Mouse (Mus musculus) ES-CJ7 (cell line): ENCODE results near the gene Pla2g5.
A peak's percentile ranks its signal among the peaks of the same experiment; 100 is the strongest.

Experiments used
- DNase-seq: peaks from one replicate; pipeline ENCODE4 v3.0.0; 2011; ENCODE audit warnings: low read depth, low spot score

Pla2g5 gene

DNA sequence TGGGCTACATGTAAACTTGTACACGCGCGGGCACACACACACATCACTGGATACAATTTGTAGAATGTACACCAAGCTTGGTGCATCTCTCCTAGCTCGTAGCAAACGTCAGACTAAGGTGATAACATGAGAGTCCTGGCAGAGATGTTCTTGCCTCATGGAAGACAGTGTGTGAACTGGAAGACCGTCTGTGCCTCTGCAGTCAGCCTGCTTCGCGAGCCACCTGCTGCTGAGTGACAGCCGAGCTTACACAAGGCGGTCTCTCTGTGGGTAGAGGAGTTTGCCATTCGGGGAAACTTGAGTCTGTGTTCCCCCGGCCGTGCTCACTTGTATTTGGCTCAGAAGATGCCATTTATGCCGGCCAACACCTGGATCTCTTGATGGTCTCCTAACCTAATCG is 4.8 kb downstream of the Pla2g5 start:
- no peak for DNase-seq

DNA sequence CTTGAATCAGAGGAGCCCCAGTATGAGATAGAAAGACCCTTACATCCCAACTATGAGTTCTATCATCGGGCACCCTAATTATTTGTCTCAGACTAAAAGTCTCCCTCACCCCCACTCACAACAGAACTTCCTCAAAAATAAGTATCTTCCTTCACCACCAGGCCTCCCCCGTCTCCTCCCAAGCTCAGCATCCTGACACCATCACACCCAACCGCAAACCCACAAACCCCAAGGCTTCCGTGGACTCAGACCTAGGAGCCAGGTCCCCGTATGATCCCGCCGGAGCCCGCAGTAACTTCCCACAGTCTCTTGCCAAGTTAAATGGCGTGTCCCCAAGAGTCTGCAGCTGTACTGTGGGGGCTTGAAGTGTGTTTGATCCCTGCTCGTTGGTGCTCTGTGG is 5.7 kb downstream of the Pla2g5 start:
- DNase-seq = peak; percentile 27

- peak; percentile 95 for DNase-seq
These were observed 6.8 kb downstream of the Pla2g5 start for GRCm38 (mm10) chr4:138856491-138856890.

GRCm38 (mm10) chr4:138855092-138855632 is 8.1 kb downstream of the Pla2g5 start:
- DNase-seq = no peak

GRCm38 (mm10) chr4:138852961-138853360 is 10.3 kb downstream of the Pla2g5 start:
- DNase-seq = no peak

GRCm38 (mm10) chr4:138851463-138851862 is 11.8 kb downstream of the Pla2g5 start:
- DNase-seq = peak; percentile 68

- DNase-seq = no peak
These were observed 21.9 kb downstream of the Pla2g5 start for GRCm38 (mm10) chr4:138841386-138841785.

DNA sequence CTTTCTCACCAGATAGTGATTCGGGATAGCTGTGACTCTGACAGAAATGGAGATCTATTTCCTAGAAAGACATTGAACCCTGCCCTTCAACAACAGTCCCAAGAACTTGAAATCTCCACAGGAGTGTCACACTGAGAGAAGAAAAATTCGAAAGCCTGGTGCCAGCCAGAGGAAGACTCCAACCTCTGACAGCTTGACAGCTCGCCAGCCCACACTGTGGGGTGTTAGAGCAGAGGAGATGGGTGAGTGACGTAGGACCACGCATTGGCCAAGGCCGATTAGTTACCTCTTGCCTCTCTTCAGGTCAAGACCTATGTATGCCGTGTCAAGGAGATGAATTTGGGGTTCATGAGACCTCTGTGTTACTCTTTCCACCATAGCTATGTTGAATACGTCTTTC is 22.6 kb downstream of the Pla2g5 start:
- DNase-seq = no peak

DNA sequence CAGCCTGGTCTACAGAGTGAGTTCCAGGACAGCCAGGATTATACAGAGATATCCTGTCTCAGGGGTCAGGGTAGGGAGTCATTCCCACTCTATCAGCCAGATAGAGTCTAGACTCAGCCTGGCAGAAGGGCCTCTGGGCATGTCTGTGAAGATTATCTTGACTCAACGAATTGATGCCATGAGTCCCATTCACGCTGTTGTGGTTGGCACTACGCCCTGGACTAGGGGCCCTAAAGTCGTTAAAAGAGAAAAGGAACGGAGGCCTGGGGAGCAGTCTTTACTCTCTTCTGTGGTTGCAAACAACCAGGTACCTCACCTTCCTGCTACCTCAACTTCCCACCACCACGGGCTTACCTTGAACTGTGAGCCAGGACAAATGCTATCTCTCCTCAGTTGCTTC is 23.5 kb downstream of the Pla2g5 start:
- DNase-seq = no peak

GRCm38 (mm10) chr4:138827147-138827546 is 36.1 kb downstream of the Pla2g5 start:
- no peak for DNase-seq

GRCm38 (mm10) chr4:138825751-138826567 is 37.3 kb downstream of the Pla2g5 start:
- peak; percentile 32 for DNase-seq

DNA sequence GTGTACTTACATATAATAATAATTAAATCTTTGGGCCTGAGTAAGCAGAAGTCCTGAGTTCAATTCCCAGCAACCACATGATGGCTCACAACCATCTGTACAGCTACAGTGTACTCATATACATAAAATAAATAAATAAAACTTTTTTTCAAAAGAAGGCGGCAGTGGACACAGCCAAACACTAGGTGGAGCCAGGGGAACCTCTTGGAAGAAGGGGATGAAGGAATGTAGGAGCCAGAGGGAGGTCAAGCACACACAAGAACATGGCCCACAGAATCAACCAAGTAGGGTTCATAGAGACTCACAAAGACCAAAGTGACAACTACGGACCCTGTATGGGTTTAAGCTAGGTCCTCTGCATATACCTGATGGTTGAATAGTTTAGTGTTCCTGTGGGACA is 38.6 kb downstream of the Pla2g5 start:
- DNase-seq = peak; percentile 52

- DNase-seq = peak; percentile 56
These were observed 39.1 kb downstream of the Pla2g5 start for GRCm38 (mm10) chr4:138824161-138824560.

- peak; percentile 43 for DNase-seq
These were observed 42.2 kb downstream of the Pla2g5 start for GRCm38 (mm10) chr4:138821036-138821435.

DNA sequence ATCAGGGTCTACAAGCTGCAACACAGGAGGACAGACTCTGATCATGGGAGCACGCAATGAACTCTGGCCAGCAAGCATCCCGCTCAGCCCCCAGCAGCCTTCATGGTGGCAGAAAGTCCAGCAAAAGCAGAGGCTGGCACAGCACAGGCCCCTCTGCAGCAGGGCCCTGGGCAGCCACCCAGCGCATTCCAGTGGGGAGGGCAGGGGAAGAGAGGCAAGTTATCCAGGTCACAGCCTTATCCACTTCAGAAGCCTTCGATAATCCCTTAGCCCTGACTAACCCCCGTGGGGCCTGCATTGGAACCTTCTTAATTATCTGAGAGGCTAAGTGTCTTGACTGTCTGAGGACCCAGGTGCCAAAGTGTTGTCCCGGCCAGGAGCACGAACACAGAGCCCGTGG is 44.2 kb downstream of the Pla2g5 start:
- DNase-seq = no peak

DNA sequence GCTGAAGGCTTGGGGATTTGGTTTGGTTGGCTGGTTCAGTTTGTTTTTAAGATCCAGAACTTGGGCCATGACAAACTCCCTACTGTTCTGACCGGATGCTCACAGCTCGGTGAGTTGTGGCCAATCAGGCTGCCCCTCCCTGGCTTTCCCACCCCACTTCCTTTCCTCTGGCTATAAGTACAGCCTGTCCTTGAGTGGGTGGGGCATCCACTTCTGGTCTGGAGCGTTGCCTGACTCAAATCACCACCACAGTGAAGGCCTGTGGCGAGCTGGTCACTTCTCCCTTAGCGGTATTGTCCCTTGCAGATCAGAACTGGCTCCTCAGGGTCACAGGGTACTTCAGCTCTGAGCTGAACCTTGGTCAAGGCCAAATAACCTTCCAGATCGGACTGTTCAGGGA is 45.5 kb downstream of the Pla2g5 start:
- no peak for DNase-seq

DNA sequence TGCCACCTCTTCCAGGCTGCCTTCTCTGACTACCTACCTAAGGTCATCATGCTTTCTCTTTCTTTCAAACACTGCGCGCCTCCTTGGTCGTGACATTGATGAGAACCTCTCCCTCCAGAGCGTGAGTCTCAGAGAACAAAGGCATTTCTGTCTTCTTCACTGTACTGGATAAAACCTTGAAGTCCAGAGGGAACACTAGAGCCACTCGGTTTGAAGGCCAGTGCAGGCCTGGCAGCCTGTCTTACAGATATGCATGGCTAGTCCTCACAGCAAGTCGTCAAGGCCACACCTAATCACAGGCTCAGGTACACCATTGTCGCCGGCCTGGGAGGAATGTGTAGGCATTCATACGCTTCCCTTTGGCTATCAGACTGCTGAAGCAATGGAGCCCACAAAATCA is 47.1 kb downstream of the Pla2g5 start:
- DNase-seq = peak; percentile 48

GRCm38 (mm10) chr4:138806920-138807541 is 56.3 kb downstream of the Pla2g5 start:
- DNase-seq = no peak

DNA sequence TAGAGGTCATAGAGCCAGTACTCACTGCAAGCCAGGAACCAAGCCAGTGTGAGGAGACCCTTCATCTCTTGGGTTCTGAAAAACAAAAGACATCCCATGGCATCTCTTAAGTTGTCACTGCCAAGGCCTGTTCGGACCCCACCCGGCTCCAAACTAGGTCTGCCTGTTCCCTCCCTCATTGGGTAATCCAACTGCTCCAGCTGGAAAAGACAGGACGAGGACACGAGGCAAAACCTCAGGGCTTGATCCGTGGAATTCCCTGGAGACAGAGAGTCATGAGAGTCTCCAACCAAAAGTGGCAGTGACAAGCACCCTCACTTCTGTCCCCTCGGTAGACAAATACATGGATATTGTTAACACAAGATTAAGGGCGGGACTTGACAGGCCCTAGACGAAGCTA is 57.1 kb downstream of the Pla2g5 start:
- no peak for DNase-seq

GRCm38 (mm10) chr4:138805248-138805647 is 58.0 kb downstream of the Pla2g5 start:
- DNase-seq = no peak

- DNase-seq = no peak
These were observed 60.4 kb downstream of the Pla2g5 start for GRCm38 (mm10) chr4:138802917-138803316.

DNA sequence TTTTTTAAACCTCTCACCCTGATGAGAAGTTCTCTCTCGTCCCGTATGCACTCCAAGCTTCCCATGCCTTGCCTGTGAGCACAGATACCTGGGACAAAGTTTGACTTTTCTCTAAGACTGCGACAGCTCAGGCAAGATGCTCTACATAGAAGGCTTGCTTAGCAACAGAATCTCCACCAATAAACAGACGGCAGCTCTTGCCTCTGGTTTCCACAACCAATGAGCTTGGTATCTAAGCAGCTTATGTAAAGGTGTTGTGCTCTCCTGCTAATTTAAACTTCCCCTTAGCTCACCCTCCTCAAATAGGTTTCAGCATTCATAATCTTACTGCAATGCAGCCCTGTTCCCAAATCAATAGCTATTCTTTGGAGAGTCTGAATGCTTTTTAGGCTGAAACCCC is 61.7 kb downstream of the Pla2g5 start:
- no peak for DNase-seq

- no peak for DNase-seq
These were observed 63.0 kb downstream of the Pla2g5 start for GRCm38 (mm10) chr4:138800134-138800744.
